Mouse (Mus musculus) frontal cortex, adult 2 months (tissue): ENCODE results near the gene Trio. TPM values are rescaled to one million over a fixed set of nuclear protein-coding genes. Genes with fewer than 3 reads are reported as not detected.

Source experiments
- DNase-seq, 2 experiments: peaks; one replicate each; pipeline ENCODE4 v3.0.0; 2022; ENCODE audit warnings: low spot score in 1 of 2; ENCODE audit errors: extremely low spot score in 1 of 2
- polyA plus RNA-seq: library from polyadenylated mRNA; depleted of rRNA; stranded (reverse); fragments of >200 nt; gene quantifications from 2 replicates; pipeline ENCODE4 v1.2.3, GENCODE M21; 2012

Gene Trio
- polyA plus RNA-seq, 1 experiment = 202 TPM

GRCm38 (mm10) chr15:27994870-27995269, 30.8 kb downstream of the Trio start:
- no peak for DNase-seq

DNA sequence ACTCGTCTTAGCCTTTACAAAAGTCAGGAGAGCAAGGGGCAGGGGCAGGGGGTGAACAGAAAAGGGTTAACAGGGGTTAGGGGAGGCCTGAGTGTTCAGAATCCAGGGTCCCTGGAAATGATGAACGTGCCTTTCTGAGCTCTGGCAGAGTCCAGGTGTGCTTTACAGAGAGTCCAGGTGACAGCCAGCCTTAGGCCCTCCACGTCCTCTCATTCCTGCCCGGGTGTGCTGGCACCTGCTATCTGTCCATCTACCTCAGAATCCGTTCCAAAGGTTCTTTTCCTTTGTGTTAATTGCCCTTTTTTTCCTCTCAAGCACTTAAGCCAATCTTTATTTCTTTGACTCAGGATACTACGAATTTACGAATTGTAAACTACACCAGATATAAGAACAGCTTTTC, 32.1 kb downstream of the Trio start:
- no peak for DNase-seq

DNA sequence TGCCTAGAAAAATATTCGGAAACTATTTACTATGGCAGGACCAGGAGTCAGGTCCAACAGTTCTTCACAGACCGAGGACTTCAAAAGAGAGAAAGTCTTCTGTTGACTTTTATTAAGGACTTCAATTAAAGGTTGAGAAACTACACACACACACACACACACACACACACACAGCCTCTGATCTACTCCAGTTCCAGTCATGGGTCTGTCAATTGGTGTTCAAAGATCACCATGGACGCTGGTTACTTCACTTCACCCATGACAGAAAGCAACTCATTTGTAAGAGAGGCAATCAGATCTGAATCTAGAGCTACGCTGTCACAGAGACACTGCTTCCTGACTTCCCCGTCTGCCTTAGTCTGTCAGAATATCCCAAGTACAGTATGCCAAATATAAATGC, 33.1 kb downstream of the Trio start:
- DNase-seq = no peak

GRCm38 (mm10) chr15:27991892-27992593, 33.6 kb downstream of the Trio start:
- DNase-seq = no peak

- DNase-seq = no peak
These were observed 34.5 kb downstream of the Trio start for GRCm38 (mm10) chr15:27991066-27991701.

GRCm38 (mm10) chr15:27987979-27988378, 37.7 kb downstream of the Trio start:
- no peak for DNase-seq

- DNase-seq = no peak
These were observed 40.8 kb downstream of the Trio start for GRCm38 (mm10) chr15:27984881-27985280.

GRCm38 (mm10) chr15:27981764-27982500, 43.7 kb downstream of the Trio start:
- no peak for DNase-seq

DNA sequence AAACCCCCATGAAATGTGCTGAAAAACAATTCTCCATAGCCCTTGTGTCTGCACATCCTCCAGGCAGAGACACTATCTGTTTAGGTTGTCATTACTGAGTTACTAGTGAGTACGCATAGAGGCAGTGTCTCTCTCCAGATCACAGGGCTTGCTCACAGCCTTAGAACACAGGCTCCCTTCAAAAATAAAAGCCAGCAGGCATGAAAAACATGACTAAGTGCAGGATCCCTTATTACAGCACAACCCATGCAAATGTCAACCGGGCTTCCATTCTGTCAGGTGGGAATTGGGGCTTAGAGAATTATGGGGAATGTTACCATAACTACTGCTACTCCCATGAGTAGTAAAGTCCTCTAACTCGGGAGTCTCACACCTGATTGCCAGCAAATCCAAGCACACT, 44.4 kb downstream of the Trio start:
- DNase-seq = no peak

DNA sequence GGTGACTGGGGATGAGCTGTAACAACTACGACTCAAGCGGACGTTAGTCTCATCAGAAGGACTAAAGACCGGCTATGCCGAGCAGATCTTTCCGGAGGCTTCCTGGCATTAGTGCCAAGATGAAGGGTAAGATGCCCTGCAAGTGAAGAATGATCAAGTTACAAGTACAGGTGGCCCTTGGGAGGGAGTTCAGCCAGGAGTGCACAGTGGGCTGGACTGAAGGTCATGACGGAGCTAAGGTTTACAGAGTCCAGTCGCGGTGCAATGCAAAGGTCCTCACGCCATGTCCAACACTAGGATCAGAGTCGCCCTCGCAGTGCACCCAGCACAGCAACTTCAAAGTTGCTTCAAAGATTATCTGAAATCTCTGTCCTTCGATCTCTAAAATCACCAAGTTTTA, 45.2 kb downstream of the Trio start:
- no peak for DNase-seq

- DNase-seq = no peak
These were observed 48.7 kb downstream of the Trio start for GRCm38 (mm10) chr15:27976950-27977349.

GRCm38 (mm10) chr15:27976366-27976765, 49.3 kb downstream of the Trio start:
- DNase-seq = no peak

DNA sequence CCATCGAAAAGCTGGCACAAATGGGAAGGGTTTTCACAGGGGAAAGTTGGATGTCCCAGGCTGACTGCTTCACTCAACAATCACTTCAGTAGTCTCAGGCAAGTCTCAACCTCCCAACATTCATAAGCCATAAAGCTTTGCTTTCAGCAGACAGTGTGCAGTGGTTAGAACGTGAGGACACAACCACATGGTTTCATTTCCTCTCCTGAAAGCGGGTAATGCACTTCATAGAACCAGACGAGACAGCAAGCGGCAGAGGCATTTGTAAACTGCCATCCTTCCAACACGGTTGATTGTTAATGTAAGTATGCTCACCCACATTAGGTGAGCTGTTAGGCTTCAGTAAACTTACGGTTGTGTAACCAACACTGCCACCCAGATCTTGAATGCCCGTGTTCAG, 51.0 kb downstream of the Trio start:
- DNase-seq = no peak

DNA sequence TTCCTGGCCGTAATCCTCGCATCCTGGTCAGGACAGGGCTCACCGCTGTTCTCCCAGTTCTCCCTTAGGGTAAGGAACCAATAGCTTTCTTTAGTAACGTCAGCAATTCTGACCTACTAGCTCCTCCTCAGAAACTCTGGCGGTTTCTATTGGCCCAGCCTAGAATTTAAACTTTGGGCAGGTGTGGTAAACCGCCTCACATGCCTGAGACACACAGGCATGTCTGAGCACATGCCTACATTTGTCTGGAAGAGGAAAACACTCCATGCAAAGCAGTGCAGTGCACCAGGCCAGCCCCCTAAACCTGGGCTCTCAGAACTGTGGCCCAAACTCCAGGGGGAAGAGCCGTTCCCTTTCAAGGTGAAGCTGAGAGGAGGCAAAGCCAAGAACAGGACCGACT, 57.5 kb downstream of the Trio start:
- no peak for DNase-seq

GRCm38 (mm10) chr15:27967128-27967876, 58.3 kb downstream of the Trio start:
- DNase-seq = no peak

- no peak for DNase-seq
These were observed 60.8 kb downstream of the Trio start for GRCm38 (mm10) chr15:27964877-27965276.

GRCm38 (mm10) chr15:27963506-27963905, 62.1 kb downstream of the Trio start:
- no peak for DNase-seq

DNA sequence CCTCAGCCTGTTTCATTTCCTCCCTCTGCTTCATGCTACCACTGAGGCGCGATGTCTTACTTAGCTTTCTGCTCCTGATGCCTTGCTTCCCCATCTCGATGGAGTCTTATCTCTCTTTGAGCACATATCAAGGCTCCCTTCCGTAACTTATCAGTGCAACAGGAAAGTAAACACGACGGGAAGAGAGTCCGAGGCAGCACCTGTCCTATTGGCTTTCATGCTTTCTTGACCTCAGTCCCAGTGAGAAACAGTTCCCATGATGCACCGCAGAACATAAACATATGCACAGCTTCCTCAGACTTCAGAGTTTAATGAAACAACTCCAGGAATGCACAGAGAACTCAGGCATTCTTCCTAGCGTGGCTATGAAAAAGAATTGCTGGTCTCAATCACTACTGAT, 65.0 kb downstream of the Trio start:
- DNase-seq = no peak

DNA sequence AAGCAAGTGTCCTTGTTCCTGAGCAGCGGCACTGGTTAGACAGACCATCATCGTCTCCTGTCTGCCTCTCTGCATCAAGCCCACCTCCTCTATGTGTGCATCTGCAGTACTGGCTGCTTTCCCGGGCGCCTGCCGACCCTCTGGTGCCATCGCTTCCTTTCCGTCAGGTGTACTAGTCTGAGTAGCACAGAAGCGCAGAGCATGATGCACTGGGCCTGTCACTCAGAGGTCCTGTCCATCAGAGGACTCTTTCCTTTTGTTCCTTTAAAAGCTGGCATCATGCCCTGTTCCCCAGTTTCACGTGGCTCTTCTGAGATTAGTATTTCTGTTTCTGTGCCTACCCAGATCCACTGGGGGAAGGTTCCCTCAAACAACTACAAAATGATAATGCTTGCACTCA, 67.8 kb downstream of the Trio start:
- no peak for DNase-seq

GRCm38 (mm10) chr15:27955614-27956013, 70.0 kb downstream of the Trio start:
- DNase-seq = no peak

DNA sequence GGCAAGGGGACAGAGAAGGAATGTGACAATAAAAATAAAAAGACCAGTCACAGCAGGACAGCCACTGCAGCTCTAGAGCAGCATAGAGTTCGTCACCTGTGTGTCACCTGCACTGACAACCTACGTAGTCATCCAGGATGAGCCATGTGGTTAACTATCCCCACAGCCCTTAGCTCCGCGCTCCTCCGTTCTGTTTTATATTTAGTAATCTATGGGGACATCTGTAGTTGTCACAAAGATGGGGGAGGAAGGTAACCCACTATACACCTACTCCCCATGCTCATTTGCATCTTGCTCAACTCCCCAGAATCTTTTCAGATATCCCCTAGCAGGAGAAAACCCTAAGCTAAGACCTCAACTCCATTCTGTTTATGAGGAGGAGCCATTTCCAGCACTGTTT, 71.3 kb downstream of the Trio start:
- DNase-seq = peak in 1 of 2 experiments; percentile 51
